Mouse (Mus musculus) thymus, adult 2 months (tissue): ENCODE results near the gene Fam71f1. TPM values are rescaled to one million over a fixed set of nuclear protein-coding genes. Genes with fewer than 3 reads are reported as not detected.
"Not testable (repeated sequence)": the region's sequence is repeated elsewhere in the genome, so short reads cannot be mapped to it uniquely, and the experiment has no call there.

ENCODE experiments used
- DNase-seq: peaks from one replicate; pipeline ENCODE4 v3.0.0; 2021
- H3K27ac ChIP-seq: fragments of 200-500 bp; 2 replicates; pipeline ENCODE4 v1.5.1; 2012; ENCODE audit warnings: low read length, control low read depth; ENCODE audit not compliant: control insufficient read depth, insufficient read depth
- H3K27me3 ChIP-seq: fragments of 200-500 bp; 2 replicates; pipeline ENCODE4 v1.6.1; 2012; ENCODE audit warnings: mild to moderate bottlenecking, low read length, moderate library complexity, mixed read lengths; ENCODE audit not compliant: control insufficient read depth, insufficient read depth
- H3K36me3 ChIP-seq: fragments of 200-500 bp; 2 replicates; pipeline ENCODE4 v1.6.1; 2012; ENCODE audit warnings: mild to moderate bottlenecking, low read length, moderate library complexity; ENCODE audit not compliant: control insufficient read depth, insufficient read depth
- H3K4me1 ChIP-seq: fragments of 200-500 bp; replicated peaks from 2 replicates; pipeline ENCODE4 v1.6.1; 2012; ENCODE audit warnings: low read length; ENCODE audit not compliant: control insufficient read depth, insufficient read depth
- H3K4me3 ChIP-seq: fragments of 200-500 bp; 2 replicates; pipeline ENCODE4 v1.5.1; 2012; ENCODE audit warnings: mild to moderate bottlenecking, low read length, control low read depth, moderate library complexity; ENCODE audit not compliant: control insufficient read depth, insufficient read depth
- CTCF ChIP-seq: fragments of 200-500 bp; IDR thresholded peaks from 2 replicates; pipeline ENCODE4 v1.5.1; 2012; ENCODE audit warnings: mild to moderate bottlenecking, control low read depth, low read length, moderate library complexity, borderline replicate concordance; ENCODE audit not compliant: control insufficient read depth, poor library complexity, insufficient read depth; ENCODE audit errors: extremely low read depth
- POLR2A ChIP-seq: fragments of 200-500 bp; IDR thresholded peaks from 2 replicates; pipeline ENCODE4 v1.6.1; 2012; ENCODE audit warnings: mild to moderate bottlenecking, low read length, control low read depth, moderate library complexity; ENCODE audit not compliant: control insufficient read depth, poor library complexity, insufficient read depth; ENCODE audit errors: extremely low read depth
- WGBS: fragments of 180-500 bp; shearing (Covaris S2); methylation state at CpG from one replicate; pipeline ENCODE4 v1.1.7; 2018; 5-methylcytosine and 5-hydroxymethylcytosine counted together
- polyA plus RNA-seq: library from polyadenylated mRNA; depleted of rRNA; stranded (reverse); fragments of >200 nt; gene quantifications from 2 replicates; pipeline ENCODE4 v1.2.3, GENCODE M21; 2012

Fam71f1 gene
- polyA plus RNA-seq, 1 experiment, result not detected

DNA sequence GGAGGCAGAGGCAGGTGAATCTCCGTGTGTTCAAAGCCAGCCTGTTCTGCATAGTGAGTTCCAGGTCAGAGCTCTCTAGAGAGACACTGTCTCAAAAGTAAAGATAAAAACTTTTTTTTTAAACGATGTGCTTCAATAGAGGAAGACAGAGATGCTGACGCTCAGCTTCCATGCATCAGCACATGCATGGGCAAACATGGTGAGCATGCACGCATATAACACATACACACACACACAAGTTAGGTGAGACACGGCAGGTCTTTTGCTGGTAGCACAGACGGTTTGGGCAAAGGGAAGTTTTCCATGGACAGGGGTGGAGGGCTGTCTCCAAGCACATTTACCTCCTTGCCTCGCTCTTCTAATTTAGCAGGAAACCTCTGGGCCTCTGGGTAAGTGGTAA, 3.2 kb downstream of the Fam71f1 start:
- Histone ChIP-seq H3K4me1 (peaks cover 3% of the 10 kb centered on the region), H3K27ac (no peak overlapping the region), H3K27me3 (no peaks in the 10 kb centered on the region), H3K36me3 (no peaks in the 10 kb centered on the region), H3K4me3 (no peak overlapping the region)
- no peak for DNase-seq
- no peak for TF ChIP-seq POLR2A
- no peak for TF ChIP-seq CTCF
- 97% methylated on average over 7 of the region's 7 CpGs for WGBS

DNA sequence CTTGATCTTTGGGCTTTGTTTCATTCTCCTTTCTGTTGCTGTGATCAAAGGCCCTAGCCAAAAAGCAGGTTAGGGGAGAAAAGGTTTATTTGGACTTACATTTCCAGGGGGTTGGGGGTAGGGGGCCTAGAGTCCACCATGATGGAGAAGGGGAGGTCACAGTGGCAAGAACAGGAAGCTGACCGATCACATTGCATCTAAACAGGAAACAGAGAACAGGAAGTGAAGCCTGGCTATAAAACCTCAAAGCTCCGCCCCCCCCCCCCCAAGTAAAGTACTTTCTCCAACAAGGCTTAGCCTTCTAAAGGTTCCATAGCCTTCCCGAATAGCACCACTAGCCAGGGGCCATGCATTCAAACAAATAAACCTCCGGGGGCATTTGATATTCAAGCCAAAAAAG, 3.8 kb downstream of the Fam71f1 start:
- no peaks in the 10 kb centered on the region for H3K36me3 ChIP-seq
- DNase-seq, result no peak
- 61% methylated on average over 4 of the region's 4 CpGs for WGBS

DNA sequence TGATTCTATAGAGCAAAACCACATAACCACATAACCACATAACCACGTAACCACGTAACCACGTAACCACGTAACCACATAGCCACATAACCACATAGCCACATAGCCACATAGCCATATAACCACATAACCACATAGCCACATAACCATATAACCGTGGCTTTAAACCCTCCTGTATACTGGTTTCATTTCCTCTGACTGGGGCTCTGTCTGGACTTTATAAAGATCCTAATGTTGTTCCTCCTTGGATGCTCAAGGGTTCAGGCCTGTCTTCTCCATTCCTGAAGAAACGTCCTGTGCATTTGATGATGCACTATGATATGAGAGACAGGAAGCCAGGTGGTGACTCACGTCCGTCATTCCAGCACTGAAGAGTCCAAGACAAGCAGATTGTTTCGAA, 8.0 kb downstream of the Fam71f1 start:
- no peaks in the 10 kb centered on the region for H3K27me3 ChIP-seq
- DNase-seq, result no peak
- TF ChIP-seq POLR2A, result no peak
- no peak for TF ChIP-seq CTCF
- peaks cover 3% of the 10 kb centered on the region for H3K4me1 ChIP-seq
- H3K27ac ChIP-seq, result no peak overlapping the region
- 36% methylated on average over 9 of the region's 9 CpGs for WGBS
- no peak overlapping the region for H3K4me3 ChIP-seq
- H3K36me3 ChIP-seq, result no peaks in the 10 kb centered on the region

More for the DNA sequence above, 3.8 kb downstream of the Fam71f1 start:
- H3K4me1 ChIP-seq, result peaks cover 3% of the 10 kb centered on the region
- H3K27me3 ChIP-seq, result no peaks in the 10 kb centered on the region
- no peak overlapping the region for H3K4me3 ChIP-seq
- H3K27ac ChIP-seq, result no peak overlapping the region
- TF ChIP-seq CTCF (no peak), POLR2A (no peak)

DNA sequence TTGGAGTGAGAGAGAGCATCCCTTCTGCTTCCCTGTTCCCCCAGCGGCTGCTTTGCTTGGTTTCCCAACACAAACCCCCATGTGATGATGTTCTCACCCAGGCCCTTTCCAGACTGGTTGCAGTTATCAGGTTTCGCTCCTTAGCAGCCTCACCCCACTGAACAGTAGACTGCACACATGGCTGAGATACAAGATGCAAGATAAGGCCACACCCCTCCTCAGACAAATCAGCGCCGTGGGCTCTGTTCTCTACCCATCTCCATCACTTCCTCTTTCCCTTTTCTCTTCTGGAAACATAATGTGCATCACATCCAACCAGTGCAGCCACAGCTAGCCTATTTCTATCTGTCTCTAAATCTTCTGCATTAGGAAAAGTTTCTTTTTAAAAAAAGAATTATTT, 10.6 kb downstream of the Fam71f1 start:
- Histone ChIP-seq H3K4me3 (no peak overlapping the region), H3K36me3 (no peaks in the 10 kb centered on the region), H3K4me1 (no peaks in the 10 kb centered on the region), H3K27ac (no peak overlapping the region), H3K27me3 (no peaks in the 10 kb centered on the region)
- TF ChIP-seq POLR2A (no peak), CTCF (no peak)
- 33% methylated on average over 4 of the region's 4 CpGs for WGBS
- DNase-seq, result no peak

DNA sequence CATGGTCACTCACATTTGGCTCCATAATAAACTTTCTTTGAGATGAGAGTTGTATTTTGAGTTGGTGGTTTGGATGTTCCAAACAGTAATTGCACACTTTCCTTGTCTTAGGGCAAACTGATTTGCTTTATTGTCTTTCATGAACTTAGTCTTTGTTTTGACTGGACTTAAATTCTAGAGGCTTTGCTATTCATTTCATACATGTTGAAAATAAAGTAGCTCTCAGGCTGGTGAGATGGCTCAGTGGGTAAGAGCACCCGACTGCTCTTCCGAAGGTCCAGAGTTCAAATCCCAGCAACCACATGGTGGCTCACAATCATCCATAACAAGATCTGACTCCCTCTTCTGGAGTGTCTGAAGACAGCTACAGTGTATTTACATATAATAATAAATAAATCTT, 27.6 kb downstream of the Fam71f1 start:
- DNase-seq, H3K27me3 ChIP-seq, H3K27ac ChIP-seq, H3K4me1 ChIP-seq, H3K36me3 ChIP-seq, H3K4me3 ChIP-seq: not testable (repeated sequence)
- WGBS, result 98% methylated on average over 2 of the region's 2 CpGs

DNA sequence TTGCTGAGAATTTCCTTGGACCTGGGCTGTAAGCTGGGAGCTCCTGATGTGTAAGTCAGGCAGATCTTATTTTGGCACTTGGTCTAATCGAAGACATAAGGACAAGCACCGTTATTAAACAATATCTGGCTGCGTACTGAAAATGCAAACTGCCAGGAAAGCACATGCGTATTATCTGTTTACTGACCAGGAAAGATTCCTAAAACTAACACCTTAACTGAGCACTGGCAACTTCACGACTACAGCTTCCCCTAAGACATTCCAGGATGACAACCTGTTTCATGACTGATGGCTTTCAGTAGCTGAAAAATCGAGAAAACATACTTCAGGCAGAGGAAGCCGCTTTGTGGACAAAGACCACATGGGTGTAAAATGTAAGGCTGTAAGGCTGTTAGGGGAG, 28.2 kb downstream of the Fam71f1 start:
- Histone ChIP-seq H3K36me3 (no peaks in the 10 kb centered on the region), H3K4me1 (no peaks in the 10 kb centered on the region), H3K27me3 (no peaks in the 10 kb centered on the region), H3K4me3 (peak overlapping the region; percentile 62), H3K27ac (no peak overlapping the region)
- TF ChIP-seq CTCF, result no peak
- no peak for TF ChIP-seq POLR2A
- WGBS, result 49% methylated on average over 7 of the region's 7 CpGs
- no peak for DNase-seq

DNA sequence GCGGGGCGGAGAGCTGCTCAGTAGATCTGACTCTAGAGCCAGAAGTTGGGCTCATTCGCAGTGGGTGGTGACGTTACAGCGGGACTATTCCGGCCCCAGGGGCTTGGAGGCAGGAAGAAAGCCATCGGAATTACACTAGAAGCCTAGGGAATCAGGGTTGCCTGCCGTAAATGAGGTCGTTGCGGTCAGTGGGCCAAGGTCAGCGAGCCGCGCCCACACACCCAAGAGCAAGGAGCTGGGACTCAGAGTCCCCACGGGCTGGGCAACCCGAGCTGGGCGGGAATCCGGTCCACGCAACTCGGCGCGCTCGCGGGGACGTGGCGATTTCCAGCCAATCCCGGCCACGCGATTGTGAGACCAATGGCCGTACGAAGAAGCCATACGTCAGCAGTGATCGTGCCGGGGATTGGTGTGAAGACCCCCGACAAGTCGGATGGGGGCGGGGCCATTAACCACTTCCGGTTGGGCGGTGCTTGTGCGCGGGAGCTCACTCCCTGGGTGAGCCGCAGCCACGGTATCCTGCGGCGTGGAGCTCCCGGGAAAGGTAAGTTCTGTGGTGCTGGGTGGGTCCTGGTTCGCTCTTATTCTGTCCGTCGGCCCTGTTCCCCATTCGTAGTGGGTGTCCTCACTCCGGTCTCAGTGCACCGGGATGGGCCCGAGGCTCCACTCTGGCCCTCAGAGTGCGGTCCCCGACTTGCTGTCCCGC, 28.9 kb downstream of the Fam71f1 start, which contains the start of gene Calu:
TSS of gene Calu (plus strand) at position 405 of the 706 bp plus-strand sequence.
- Histone ChIP-seq H3K27me3 (no peaks in the 10 kb centered on the region), H3K27ac (no peak within 1 kb of the TSS), H3K4me3 (peak within 1 kb of the TSS; percentile 62), H3K4me1 (no peaks in the 10 kb centered on the region), H3K36me3 (no peaks in the 10 kb centered on the region)
- WGBS, result under 1% methylated on average over 55 of the region's 55 CpGs
- TF ChIP-seq POLR2A (peak; percentile 91), CTCF (no peak; the same call in 1 of the 2 replicates)
- peak; percentile 100 for DNase-seq
